Mouse (Mus musculus): Measurements from ENCODE around the gene Papln. TPM values are rescaled to one million over a fixed set of nuclear protein-coding genes. Genes with fewer than 3 reads are reported as not detected.

Gene Papln
- total RNA-seq (2023), result under 1 TPM; 0.11 to 0.13 TPM

DNA sequence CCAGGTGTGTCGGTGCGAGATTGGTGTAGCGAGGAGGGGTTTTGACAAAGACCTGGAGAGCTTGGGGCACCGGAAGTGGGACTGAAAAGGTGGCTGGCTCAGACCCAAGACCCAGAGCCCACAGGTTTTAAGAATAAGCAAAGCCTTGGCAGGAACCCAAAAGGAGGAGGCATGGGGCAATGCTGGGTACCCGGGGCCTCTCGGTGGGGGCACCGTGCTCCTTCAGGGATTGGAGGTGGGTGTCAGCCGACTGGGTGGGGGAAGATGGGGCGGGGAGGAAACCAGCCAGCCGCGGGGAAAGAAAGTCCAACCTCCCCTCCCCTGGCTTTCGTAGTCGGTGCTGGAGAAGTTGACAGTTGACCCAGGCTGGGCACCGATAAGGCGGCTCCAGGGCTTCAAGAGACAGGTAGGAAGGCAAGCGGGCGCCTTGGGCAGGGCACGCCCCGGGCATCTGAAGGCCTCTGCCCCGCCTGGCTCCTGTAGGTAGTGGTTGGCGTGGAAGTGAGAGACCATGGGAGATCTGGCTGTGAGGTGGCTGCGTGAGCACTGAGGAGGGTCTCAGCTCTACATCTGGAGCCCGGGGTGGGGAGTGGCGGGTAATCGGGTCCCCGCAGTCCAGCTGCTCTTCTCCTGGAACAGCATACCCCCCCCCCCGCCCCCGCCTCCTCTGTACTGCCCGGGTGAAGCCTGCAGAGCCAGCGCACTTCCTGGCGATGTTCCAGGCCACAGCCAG, at the start of gene Papln:
Gene Papln (plus strand): TSS at position 324 of the 733 bp plus-strand sequence.

Other genes starting within 250 kb of the Papln start
- gene Dcaf4, start 243.2 kb upstream of the Papln start, total RNA-seq (2023), result 1 to 10 TPM; 7.7 to 8.1 TPM
- gene Zfyve1, start 166.4 kb upstream of the Papln start, total RNA-seq (2023), result 10 to 100 TPM; 27.2 to 29.0 TPM
- gene Rbm25, start 132.4 kb upstream of the Papln start, total RNA-seq (2023), result 100 to 1,000 TPM; 133 to 160 TPM
- gene Psen1, start 75.5 kb upstream of the Papln start, total RNA-seq (2023), result 100 to 1,000 TPM; 116 to 126 TPM
- gene Numb, start 158.3 kb downstream of the Papln start, total RNA-seq (2023), result 100 to 1,000 TPM; 102 to 122 TPM
- 10 to 100 TPM; 46.4 to 49.3 TPM for gene Riox1, start 187.0 kb downstream of the Papln start, total RNA-seq (2023)
- not detected for gene Heatr4, start 221.2 kb downstream of the Papln start, total RNA-seq (2023)
- gene Acot2, start 224.2 kb downstream of the Papln start, total RNA-seq (2023), result 1 to 10 TPM; 4.6 to 8.4 TPM
- 10 to 100 TPM; 11.6 to 20.8 TPM for gene Acot1, start 245.9 kb downstream of the Papln start, total RNA-seq (2023)

All from neutrophil, adult 59 days (primary cell).